Mouse (Mus musculus): ENCODE data around the gene Fgfr2. TPM values are rescaled to one million over a fixed set of nuclear protein-coding genes. Genes with fewer than 3 reads are reported as not detected.

Fgfr2 gene
- polyA plus RNA-seq, 1 experiment from 2014 or later: 39.4 TPM

DNA sequence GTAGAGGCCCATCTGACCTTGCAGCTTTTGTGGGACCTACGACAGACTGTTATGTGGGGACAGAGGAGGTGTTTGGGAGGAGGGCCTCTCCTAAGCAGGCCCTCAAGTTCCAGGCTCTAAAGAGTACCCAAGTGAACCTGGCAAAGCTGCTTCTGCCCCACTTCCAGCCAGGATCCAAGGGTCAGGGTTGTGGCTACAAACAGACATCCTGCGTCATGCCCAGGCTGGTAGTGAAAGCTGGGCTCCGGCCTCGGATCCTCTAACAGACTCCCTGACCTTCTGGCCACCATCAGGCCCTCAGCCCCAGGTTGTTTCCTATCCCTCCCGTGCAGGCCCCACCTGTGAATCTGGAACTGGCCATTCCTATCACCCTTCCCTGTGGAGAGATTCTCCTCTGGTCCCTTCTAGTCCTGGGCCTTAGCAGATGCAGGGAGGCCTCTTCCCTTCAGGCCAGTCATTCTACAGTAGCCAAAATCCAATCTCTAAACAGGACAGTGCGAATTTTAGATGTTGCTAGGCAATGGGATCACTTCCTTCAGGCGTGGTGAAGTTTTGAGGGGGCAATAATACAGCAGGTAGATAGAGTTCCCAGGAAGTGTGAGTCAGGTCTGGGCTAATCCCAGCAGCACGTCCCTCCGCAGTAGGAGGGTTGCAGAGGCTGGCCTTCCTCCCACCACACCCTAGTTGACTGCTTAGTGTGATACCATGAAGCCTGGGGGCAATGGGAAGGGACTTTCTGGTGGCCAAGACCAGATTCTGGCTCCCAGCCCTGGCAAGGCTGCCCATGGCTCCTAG is 419.4 kb downstream of the Fgfr2 start:
- Histone ChIP-seq H3K27me3 (no peaks in the 10 kb centered on the region), H3K4me1 (replicated peaks) (no peaks in the 10 kb centered on the region), H3K9ac (replicated peaks) (no peak overlapping the region), H3K36me3 (no peaks in the 10 kb centered on the region), H3K4me3 (replicated peaks) (no peak overlapping the region), H3K9me3 (no peaks in the 10 kb centered on the region), H3K27ac (no peak overlapping the region), H3K4me2 (replicated peaks) (no peak overlapping the region)
- ATAC-seq: no peak
- 87% methylated on average over 9 of the region's 9 CpGs for WGBS

DNA sequence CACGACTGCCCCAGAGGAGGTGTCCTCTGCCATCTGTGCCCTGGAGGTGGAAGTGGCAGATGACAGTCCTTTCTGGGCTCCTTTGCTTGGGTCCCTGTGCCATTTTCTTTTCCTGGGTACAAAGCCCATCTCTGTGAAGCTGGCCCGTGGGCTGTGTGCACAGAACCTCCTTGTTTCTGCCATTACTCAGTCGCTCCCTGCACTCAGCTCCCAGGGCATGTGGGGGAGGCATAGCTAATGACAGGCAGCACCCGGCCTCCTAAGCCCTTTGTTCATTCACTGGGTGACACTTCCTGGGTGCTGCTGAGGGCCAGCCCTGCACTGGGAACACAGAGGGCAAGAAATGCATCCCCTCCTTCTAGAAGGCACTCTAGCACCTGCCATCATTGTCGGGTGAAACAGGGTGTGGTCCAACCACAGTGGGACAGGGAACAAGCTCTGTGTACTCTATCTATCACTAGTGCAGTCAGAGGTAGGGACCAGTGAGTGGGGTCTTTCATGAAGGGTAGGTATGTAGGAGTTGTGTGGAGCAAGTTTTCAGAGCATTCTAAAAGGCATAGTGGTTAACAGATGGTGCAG is 420.6 kb downstream of the Fgfr2 start:
- ATAC-seq: no peak
- Histone ChIP-seq H3K36me3 (no peaks in the 10 kb centered on the region), H3K27ac (no peak overlapping the region), H3K4me3 (replicated peaks) (no peak overlapping the region), H3K27me3 (no peaks in the 10 kb centered on the region), H3K9me3 (no peaks in the 10 kb centered on the region), H3K9ac (replicated peaks) (no peak overlapping the region), H3K4me2 (replicated peaks) (no peak overlapping the region), H3K4me1 (replicated peaks) (no peaks in the 10 kb centered on the region)
- 82% methylated on average over 5 of the region's 5 CpGs for WGBS

DNA sequence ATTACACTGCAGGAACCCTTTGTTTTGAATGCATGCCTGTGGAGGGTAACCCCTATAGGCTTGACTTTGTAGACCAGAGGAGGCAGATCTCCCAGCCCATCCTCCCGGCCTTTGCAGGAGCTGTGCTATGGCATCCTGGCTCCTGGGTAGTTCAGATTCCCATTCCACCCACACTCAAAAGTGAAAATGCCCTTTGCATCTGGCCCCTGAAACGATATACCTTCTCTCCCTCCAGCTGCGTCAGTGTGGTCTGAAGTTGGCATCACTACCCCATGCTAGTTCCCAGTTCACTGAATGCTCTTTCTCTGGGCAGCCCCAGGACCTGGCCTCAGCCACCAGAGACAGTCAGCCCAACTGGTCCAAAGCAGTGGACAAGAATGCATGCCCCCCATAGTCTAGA is 421.1 kb downstream of the Fgfr2 start:
- ATAC-seq: no peak
- H3K4me1 ChIP-seq (replicated peaks): no peaks in the 10 kb centered on the region
- H3K9ac ChIP-seq (replicated peaks): no peak overlapping the region
- no peak overlapping the region for H3K27ac ChIP-seq
- H3K9me3 ChIP-seq: no peaks in the 10 kb centered on the region
- no peak overlapping the region for H3K4me3 ChIP-seq (replicated peaks)
- no peak overlapping the region for H3K4me2 ChIP-seq (replicated peaks)
- 81% methylated on average over 3 of the region's 3 CpGs for WGBS
- no peaks in the 10 kb centered on the region for H3K36me3 ChIP-seq
- H3K27me3 ChIP-seq: no peaks in the 10 kb centered on the region

DNA sequence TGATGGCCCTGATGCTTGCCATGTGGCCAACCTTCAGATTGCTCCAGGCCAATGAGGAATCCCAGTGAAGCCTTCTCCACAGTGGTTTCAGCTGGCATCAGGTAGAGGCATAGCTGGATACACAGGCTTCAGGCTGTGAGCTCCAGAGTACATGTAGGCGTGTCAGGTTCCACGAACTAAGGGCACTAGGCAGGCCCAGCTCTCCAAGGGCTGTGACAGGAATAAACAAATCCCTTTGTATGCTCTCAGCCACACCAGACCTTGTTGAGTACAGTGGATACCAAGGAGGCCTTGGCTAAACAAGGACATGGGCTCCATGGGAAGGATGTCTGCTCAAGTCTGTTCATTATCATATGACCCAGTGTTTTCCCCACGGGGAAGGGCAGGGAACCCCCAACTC is 421.7 kb downstream of the Fgfr2 start:
- H3K4me3 ChIP-seq (replicated peaks): no peak overlapping the region
- no peaks in the 10 kb centered on the region for H3K4me1 ChIP-seq (replicated peaks)
- no peak overlapping the region for H3K4me2 ChIP-seq (replicated peaks)
- no peaks in the 10 kb centered on the region for H3K36me3 ChIP-seq
- no peaks in the 10 kb centered on the region for H3K27me3 ChIP-seq
- H3K27ac ChIP-seq: no peak overlapping the region
- no peak overlapping the region for H3K9ac ChIP-seq (replicated peaks)
- WGBS: 88% methylated on average over 3 of the region's 3 CpGs
- no peak for ATAC-seq
- H3K9me3 ChIP-seq: no peaks in the 10 kb centered on the region

DNA sequence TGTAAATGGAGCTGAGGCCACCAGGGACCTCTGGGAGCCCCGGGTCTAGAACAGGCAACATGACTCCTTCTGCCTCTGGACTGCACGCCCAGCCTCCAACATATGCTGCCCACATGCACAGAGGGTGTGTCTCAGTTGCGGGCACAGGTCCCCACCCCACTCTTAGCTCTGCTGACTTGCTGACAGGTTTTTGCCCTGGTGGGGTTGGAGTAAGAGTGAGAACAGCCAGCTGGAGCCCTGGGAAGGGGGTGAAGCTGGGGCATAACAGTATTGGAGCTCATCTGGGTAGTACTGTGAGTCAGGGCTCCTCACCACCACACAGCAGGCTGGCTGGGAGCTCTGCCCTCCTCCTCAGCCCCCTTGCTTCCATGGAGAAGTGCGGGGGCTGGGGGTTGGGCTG is 423.0 kb downstream of the Fgfr2 start:
- no peak overlapping the region for H3K4me2 ChIP-seq (replicated peaks)

DNA sequence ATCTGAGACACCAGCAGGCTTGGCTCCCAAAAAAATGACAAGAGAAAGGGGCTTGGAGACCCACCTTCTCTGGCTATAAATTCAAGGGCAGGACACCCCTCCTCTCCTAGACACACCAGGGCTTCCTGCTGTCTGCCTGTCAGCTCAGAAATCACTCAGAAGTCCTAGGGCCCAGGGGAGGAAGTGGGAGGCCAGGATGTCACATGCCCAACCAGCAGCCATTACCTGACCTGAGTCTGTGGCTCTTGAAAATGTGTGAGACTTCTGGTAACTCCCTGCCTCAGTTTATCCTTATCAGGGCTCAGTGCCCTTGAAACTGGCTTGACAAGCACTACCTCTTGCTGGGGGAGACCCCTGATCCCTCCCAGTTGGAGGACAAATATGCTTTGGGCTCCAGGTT is 423.5 kb downstream of the Fgfr2 start:
- Histone ChIP-seq H3K36me3 (peaks cover 4% of the 10 kb centered on the region; the same call in 1 of the 2 replicates), H3K9ac (replicated peaks) (no peak overlapping the region), H3K4me1 (replicated peaks) (no peaks in the 10 kb centered on the region), H3K4me2 (replicated peaks) (no peak overlapping the region), H3K4me3 (replicated peaks) (no peak overlapping the region), H3K27ac (no peak overlapping the region), H3K9me3 (peaks cover 4% of the 10 kb centered on the region; the same call in 1 of the 2 replicates), H3K27me3 (no peaks in the 10 kb centered on the region)
- no peak for ATAC-seq

More for the DNA sequence above, 423.0 kb downstream of the Fgfr2 start:
- Histone ChIP-seq H3K36me3 (no peaks in the 10 kb centered on the region), H3K27ac (no peak overlapping the region), H3K9ac (replicated peaks) (no peak overlapping the region), H3K9me3 (no peaks in the 10 kb centered on the region), H3K27me3 (no peaks in the 10 kb centered on the region), H3K4me1 (replicated peaks) (no peaks in the 10 kb centered on the region), H3K4me3 (replicated peaks) (no peak overlapping the region)
- no peak for ATAC-seq
- WGBS: 89% methylated on average over 4 of the region's 4 CpGs

DNA sequence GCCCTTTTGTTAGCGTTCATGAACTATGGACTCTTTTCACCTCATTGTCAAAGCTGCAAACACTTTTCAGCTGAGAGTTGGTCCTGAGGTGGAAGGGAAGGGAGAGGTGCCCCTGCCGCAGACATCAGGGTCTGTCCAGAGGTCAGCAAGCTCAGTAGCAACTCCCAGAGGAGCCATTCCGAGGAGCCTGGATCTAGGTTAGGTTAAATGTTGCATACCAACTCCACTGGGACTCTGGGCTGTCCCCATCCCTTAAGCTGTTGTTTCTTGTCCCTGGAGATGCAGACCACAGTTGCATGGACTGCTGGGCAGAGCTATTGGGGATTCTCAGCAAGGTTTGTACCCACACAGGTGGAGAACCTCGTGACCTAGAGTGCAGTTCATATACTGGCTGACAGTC is 424.0 kb downstream of the Fgfr2 start:
- Histone ChIP-seq H3K36me3 (peaks cover 5% of the 10 kb centered on the region; the same call in 1 of the 2 replicates), H3K27me3 (no peaks in the 10 kb centered on the region), H3K9me3 (peaks cover 6% of the 10 kb centered on the region; the same call in 1 of the 2 replicates), H3K4me3 (replicated peaks) (no peak overlapping the region), H3K4me1 (replicated peaks) (no peaks in the 10 kb centered on the region), H3K9ac (replicated peaks) (no peak overlapping the region), H3K4me2 (replicated peaks) (no peak overlapping the region), H3K27ac (no peak overlapping the region)
- 63% methylated on average over 4 of the region's 4 CpGs for WGBS
- ATAC-seq: no peak

DNA sequence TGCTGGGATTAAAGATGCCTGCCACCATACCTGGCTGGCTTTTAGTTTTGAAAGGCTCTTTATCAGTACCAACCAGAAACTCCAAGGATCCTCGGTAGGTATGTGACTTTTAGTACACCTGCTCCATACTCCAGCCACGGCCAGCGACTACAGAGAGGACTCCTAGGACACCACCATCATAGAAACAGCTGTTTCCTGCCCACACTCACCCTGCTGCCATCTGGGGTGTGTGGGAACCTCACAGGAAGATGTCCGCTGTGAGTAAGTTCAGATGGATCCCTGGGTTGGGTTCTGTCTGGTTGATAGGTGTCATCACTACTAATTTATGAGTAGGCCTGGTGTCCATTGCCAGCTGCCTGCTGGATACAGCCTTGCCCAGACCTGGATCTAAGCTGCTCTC is 424.4 kb downstream of the Fgfr2 start:
- no peak for ATAC-seq
- H3K4me1 ChIP-seq (replicated peaks): no peaks in the 10 kb centered on the region
- H3K27me3 ChIP-seq: no peaks in the 10 kb centered on the region

DNA sequence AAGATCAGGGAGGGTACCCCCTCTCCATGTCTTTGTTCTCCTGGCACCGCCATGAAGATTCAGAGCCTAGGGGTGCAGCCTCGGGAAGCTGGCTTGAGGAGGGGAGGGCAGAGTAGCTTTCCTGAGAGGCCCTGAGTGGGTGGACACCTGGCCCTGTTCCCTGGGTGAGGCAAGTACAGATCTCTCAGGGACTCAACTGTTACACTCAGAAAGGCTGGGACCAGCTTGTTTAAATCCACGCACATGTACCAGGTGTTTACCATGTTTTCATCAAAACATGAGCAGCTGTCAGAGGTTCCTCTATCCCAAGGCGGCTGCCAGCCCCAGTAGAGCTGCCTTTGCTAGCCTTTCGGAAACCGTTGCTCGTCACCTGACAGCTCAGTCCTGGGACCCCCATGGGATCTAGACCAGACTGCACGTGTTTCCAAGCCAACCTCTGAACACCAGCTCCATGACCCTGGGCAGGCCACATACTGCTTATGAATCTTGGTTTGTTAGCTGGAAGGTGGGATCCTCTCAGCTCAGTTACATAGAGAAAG is 425.8 kb downstream of the Fgfr2 start:
- H3K36me3 ChIP-seq: peaks cover 5% of the 10 kb centered on the region; the same call in 1 of the 2 replicates
- 83% methylated on average over 8 of the region's 8 CpGs for WGBS
- no peak for ATAC-seq

More for the DNA sequence above, 424.4 kb downstream of the Fgfr2 start:
- 93% methylated on average over 4 of the region's 4 CpGs for WGBS
- peaks cover 6% of the 10 kb centered on the region; the same call in 1 of the 2 replicates for H3K9me3 ChIP-seq
- H3K4me3 ChIP-seq (replicated peaks): no peak overlapping the region
- H3K27ac ChIP-seq: no peak overlapping the region
- H3K4me2 ChIP-seq (replicated peaks): no peak overlapping the region
- H3K9ac ChIP-seq (replicated peaks): no peak overlapping the region
- peaks cover 5% of the 10 kb centered on the region; the same call in 1 of the 2 replicates for H3K36me3 ChIP-seq

DNA sequence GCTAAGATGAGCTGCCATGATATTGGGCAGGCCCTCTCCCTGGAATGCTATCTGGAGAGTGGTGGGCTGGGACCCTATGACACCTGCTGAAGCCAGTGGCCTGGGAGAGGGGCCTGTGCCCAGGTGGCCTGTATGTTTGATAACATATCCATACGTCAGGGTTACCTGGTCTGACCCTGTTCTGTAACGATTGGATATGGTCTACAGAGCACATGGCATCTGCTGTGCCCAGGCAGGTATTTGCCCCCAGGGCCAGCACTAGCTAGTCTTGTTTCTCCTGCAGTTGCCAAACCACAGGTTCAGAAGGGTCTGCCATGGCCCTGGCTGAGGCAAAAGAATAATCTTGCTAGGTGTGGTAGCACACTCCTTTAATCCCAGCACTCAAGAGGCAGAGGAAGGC is 429.6 kb downstream of the Fgfr2 start:
- Histone ChIP-seq H3K9me3 (peaks cover 6% of the 10 kb centered on the region; the same call in 1 of the 2 replicates), H3K27me3 (no peaks in the 10 kb centered on the region), H3K4me2 (replicated peaks) (no peak overlapping the region), H3K4me3 (replicated peaks) (no peak overlapping the region), H3K36me3 (peaks cover 5% of the 10 kb centered on the region; the same call in 1 of the 2 replicates), H3K27ac (no peak overlapping the region), H3K4me1 (replicated peaks) (no peaks in the 10 kb centered on the region), H3K9ac (replicated peaks) (no peak overlapping the region)
- no peak for ATAC-seq
- 100% methylated on average over 2 of the region's 2 CpGs for WGBS

More for the DNA sequence above, 425.8 kb downstream of the Fgfr2 start:
- no peak overlapping the region for H3K9ac ChIP-seq (replicated peaks)
- H3K4me3 ChIP-seq (replicated peaks): no peak overlapping the region
- H3K4me2 ChIP-seq (replicated peaks): no peak overlapping the region
- H3K27ac ChIP-seq: no peak overlapping the region
- H3K27me3 ChIP-seq: no peaks in the 10 kb centered on the region
- peaks cover 6% of the 10 kb centered on the region; the same call in 1 of the 2 replicates for H3K9me3 ChIP-seq
- H3K4me1 ChIP-seq (replicated peaks): no peaks in the 10 kb centered on the region

DNA sequence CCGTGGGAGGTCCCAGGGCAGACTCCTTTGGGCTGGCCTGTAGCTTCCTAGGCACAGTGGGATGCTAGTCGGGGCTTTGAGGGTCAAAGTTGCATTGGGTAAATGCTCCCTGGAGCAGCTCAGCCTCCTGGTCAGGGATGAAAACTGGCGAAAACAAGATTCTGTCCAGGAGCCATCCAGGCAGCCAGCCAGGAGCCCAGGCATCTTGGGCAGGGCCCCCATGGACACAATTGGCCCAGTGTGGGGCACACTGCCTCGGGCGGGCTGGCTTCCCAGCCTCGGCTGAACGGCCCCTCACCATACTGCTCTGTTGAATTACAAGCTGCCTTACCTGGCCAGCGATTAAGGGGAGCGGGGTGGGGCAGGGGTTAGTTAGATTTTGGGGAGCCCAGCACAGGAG is 430.4 kb downstream of the Fgfr2 start:
- Histone ChIP-seq H3K4me1 (replicated peaks) (no peaks in the 10 kb centered on the region), H3K27ac (no peak overlapping the region), H3K4me2 (replicated peaks) (no peak overlapping the region), H3K9ac (replicated peaks) (no peak overlapping the region), H3K36me3 (peaks cover 5% of the 10 kb centered on the region; the same call in 1 of the 2 replicates), H3K27me3 (no peaks in the 10 kb centered on the region), H3K9me3 (peaks cover 6% of the 10 kb centered on the region; the same call in 1 of the 2 replicates), H3K4me3 (replicated peaks) (no peak overlapping the region)
- no peak for ATAC-seq
- 71% methylated on average over 9 of the region's 9 CpGs for whole genome bisulfite sequencing

DNA sequence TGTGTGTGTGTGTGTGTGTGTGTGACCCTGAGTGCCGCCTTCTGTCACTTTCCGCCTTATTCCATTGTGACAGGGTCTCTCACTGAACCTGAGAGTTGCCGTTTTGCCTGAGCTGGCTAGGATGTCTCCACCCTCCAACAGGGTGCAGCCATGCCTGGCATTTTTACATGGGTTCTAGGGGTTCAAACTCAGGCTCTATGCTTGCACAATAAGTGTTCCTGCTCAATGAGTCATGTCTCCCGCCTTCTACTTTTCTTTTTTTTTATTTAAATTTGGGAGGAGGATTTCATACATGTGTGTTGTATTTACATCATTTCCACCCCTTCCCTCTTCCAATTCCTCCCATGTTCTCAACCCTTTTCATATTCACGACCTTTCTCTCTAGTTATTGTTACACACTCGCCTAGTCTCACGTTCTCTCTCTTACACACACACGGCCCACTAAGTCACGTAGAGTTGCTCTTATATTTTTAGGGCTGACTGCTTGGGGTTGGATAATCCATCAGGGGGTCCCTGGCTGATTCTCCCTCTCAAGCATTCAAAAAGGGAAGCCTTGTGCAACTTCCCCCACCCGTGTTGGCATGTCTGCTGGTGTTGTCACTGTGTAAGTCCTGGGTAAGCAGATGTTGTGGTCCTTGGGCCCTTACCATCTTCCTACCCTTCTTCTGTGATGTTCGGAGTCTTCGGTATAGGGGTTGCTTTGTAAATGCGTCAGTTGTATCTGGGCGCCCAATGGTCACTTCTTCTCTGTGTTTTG is 432.3 kb downstream of the Fgfr2 start:
- peaks cover 6% of the 10 kb centered on the region; the same call in 1 of the 2 replicates for H3K9me3 ChIP-seq
- H3K4me2 ChIP-seq (replicated peaks): no peak overlapping the region
- H3K4me3 ChIP-seq (replicated peaks): no peak overlapping the region
- H3K9ac ChIP-seq (replicated peaks): no peak overlapping the region
- whole genome bisulfite sequencing: 88% methylated on average over 14 of the region's 14 CpGs
- H3K27ac ChIP-seq: no peak overlapping the region
- H3K4me1 ChIP-seq (replicated peaks): no peaks in the 10 kb centered on the region
- no peak for ATAC-seq
- H3K36me3 ChIP-seq: peaks cover 5% of the 10 kb centered on the region; the same call in 1 of the 2 replicates
- no peaks in the 10 kb centered on the region for H3K27me3 ChIP-seq

Data from midbrain, embryonic 13.5 days (tissue).